Mouse (Mus musculus) ES-E14 (cell line): ENCODE results near the gene Lrrc1.

Experiments used
- HCFC1 ChIP-seq: IDR thresholded peaks from 2 replicates; pipeline ENCODE4 v1.6.1; 2012; ENCODE audit warnings: low read length, inconsistent platforms, borderline replicate concordance; ENCODE audit not compliant: insufficient read depth
- MAFK ChIP-seq: IDR thresholded peaks from 2 replicates; pipeline ENCODE4 v1.6.1; 2014; ENCODE audit warnings: mild to moderate bottlenecking, low read depth, low read length, inconsistent platforms; ENCODE audit not compliant: insufficient read depth
- ZC3H11A ChIP-seq: IDR thresholded peaks from 2 replicates; pipeline ENCODE4 v1.6.1; 2012; ENCODE audit warnings: low read depth, mild to moderate bottlenecking, inconsistent platforms, low read length, borderline replicate concordance
- ZNF384 ChIP-seq: IDR thresholded peaks from 2 replicates; pipeline ENCODE4 v1.6.1; 2012; ENCODE audit warnings: low read depth, low read length, inconsistent platforms

DNA sequence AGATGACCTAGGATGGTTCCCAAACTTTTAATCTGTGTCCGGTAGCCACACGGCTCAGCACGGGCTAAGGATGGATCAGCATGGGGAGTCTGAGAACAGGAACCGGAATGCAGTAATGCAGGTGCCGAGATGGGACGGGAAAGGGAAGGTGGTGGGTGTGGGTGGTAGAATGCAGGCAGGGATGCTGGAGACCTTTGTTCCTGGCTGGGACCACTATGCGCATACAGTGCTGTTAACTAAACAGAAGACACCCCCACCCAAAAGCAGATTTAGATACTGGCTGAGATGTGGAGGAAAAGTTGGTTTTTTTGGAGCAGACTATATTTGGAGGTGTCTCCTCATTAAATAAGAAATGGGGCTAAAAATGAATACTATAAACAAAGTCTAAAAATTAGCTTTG, 128.7 kb downstream of the Lrrc1 start:
- TF ChIP-seq HCFC1 (no peak), ZNF384 (no peak), MAFK (no peak), ZC3H11A (no peak)
